ENCODE assay signal across 14 mouse cellular contexts in genomic region chr1:186568496-186568895, GRCm38 (mm10).
"Had no signal": no experiment of that assay in that cellular context is flagged by ENCODE, and none has a peak within 500 bp of the region (broad histone marks: within the 10 kb centered on the region; RNA-seq: fewer than 3 reads in every experiment).

No protein-coding gene starts in this region.

- H3K4me1 ChIP-seq: liver, embryonic 15.5 days; neural tube, embryonic 13.5 days; stomach, embryonic 15.5 days had no signal

- H3K9ac ChIP-seq: liver, embryonic 15.5 days; neural tube, embryonic 13.5 days; stomach, embryonic 15.5 days had no signal

- H3K4me3 ChIP-seq: left cerebral cortex, adult 2 months; limb, embryonic 10.5 days; liver, embryonic 15.5 days; neural tube, embryonic 13.5 days; stomach, embryonic 15.5 days had no signal

- DNase-seq: kidney, postnatal 25 days; lung, adult 2 months; lung, postnatal 36 days; midbrain, embryonic 14.5 days; right cerebral cortex, postnatal 14 days; thymus, adult 2 months; thymus, postnatal 25 days had no signal

- H3K27ac ChIP-seq: left cerebral cortex, adult 2 months; limb, embryonic 10.5 days; liver, embryonic 15.5 days; neural tube, embryonic 13.5 days; stomach, embryonic 15.5 days had no signal

- H3K9me3 ChIP-seq: limb, embryonic 10.5 days; liver, embryonic 15.5 days; neural tube, embryonic 13.5 days; stomach, embryonic 15.5 days had no signal

- ATAC-seq: lung, postnatal 0 days had no signal

- H3K27me3 ChIP-seq: liver, embryonic 15.5 days; neural tube, embryonic 13.5 days; stomach, embryonic 15.5 days had no signal

- H3K4me2 ChIP-seq: liver, embryonic 11.5 days; liver, embryonic 15.5 days; neural tube, embryonic 13.5 days; stomach, embryonic 15.5 days had no signal

- H3K36me3 ChIP-seq: limb, embryonic 10.5 days; liver, embryonic 15.5 days; neural tube, embryonic 13.5 days; stomach, embryonic 15.5 days had no signal
